Mouse (Mus musculus): ENCODE measurements around the gene Son.

DNA sequence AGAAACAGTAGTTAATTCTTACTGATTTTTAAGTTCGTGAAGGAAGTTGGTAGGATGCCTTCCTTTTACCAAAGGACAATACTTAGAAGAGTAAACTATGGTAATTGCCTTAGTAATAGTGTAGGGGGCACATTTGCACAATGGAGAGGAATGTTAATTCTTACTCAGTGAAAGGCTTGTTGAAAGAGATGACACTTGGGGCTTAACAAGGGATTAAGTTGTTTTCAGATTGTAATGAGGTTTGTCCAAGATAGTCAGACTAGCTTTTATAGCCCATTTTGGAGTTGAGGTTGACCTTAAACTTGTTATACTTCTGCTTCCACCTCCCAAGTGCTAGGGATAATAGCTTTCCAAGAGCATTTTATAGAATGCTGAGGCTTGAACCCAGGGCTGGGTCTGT is 14.1 kb downstream of the Son start:
- TF ChIP-seq CTCF (IDR thresholded peaks at IDR 0.05; ENCODE audit: low read depth) (no peak), EP300 (IDR thresholded peaks at IDR 0.05; ENCODE audit: low read depth) (no peak)

All from liver, postnatal 0 days (tissue).